Mouse (Mus musculus): ENCODE data around the gene Pcdh15. TPM values are rescaled to one million over a fixed set of nuclear protein-coding genes. Genes with fewer than 3 reads are reported as not detected.

Gene Pcdh15
- total and polyA plus RNA-seq, 3 experiments, result not detected

DNA sequence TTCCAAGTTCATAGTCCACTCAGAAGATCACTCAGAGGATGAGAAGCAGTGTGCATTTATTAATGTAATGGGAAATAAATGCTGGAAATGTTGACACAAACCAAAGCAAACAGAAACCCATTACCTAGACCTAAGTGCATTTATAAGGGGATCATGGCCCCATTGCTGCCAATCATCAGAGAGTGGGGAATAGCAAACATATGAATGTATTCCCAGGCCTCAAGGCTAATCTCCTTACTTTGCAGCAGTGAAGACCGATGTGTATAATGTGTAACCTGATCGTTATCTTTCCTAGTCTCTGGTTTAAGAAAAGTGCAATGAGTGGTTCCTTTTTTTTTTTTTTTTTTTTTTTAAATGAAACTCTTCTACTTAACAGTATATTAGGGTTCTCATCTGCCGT lies 745.9 kb downstream of the Pcdh15 start:
- Histone ChIP-seq H3K27me3 (ENCODE audit: control insufficient read depth in 1 of 2, insufficient read depth in 2 of 2, low read length in 2 of 2) (no peaks in the 10 kb centered on the region), H3K9ac (ENCODE audit: control insufficient read depth, low read depth, low read length, poor library complexity, severe bottlenecking) (no peak overlapping the region), H3K9me3 (replicated peaks; ENCODE audit: insufficient read depth, low read length) (no peaks in the 10 kb centered on the region), H3K4me3 (ENCODE audit: control insufficient read depth in 1 of 2, insufficient read depth in 1 of 2, low read depth in 2 of 2, low read length in 2 of 2) (no peak overlapping the region), H3K36me3 (ENCODE audit: control insufficient read depth in 1 of 2, insufficient read depth in 2 of 2, low read length in 2 of 2) (no peaks in the 10 kb centered on the region), H3K79me2 (ENCODE audit: control insufficient read depth, insufficient read depth, low read length, poor library complexity) (no peaks in the 10 kb centered on the region), H3K4me1 (ENCODE audit: control insufficient read depth in 1 of 2, insufficient read depth in 2 of 2, low read length in 2 of 2) (no peaks in the 10 kb centered on the region), H3K27ac (ENCODE audit: control insufficient read depth, low read depth, low read length) (no peak overlapping the region)
- TF ChIP-seq JUND (IDR thresholded peaks at IDR 0.05; ENCODE audit: low read depth, low read length) (no peak), ZMIZ1 (IDR thresholded peaks at IDR 0.05; ENCODE audit: low read depth, low read length) (no peak), TAL1 (IDR thresholded peaks at IDR 0.05; ENCODE audit: low read length) (no peak), ETS1 (IDR thresholded peaks at IDR 0.05; ENCODE audit: low read depth, low read length) (no peak), ZC3H11A (IDR thresholded peaks at IDR 0.05; ENCODE audit: low read depth, low read length) (no peak), GATA1 (IDR thresholded peaks at IDR 0.05; ENCODE audit: low read depth, low read length) (no peak)
- DNase-seq (ENCODE audit: low read depth, low spot score), result no peak

DNA sequence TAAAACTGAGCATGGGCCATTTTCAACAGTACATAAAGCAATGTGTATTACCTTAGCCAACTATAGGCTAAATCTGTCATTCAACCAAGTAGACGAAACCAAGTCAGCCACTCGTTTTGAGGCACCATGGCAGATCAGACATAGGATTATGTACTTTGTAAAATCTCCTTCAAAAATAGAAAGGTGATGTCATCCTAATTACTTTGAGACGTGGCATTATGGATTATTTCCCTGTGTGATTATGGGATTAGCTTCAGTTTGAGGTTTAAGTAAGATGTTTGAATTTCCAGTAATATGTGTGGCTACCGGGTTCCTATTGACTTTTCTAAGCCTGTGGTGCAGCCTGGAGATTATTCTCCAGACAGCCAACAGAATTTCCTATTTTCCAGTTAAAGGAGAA lies 763.0 kb downstream of the Pcdh15 start:
- Histone ChIP-seq H3K27ac (ENCODE audit: control insufficient read depth, low read depth, low read length) (no peak overlapping the region), H3K9me3 (replicated peaks; ENCODE audit: insufficient read depth, low read length) (no peaks in the 10 kb centered on the region), H3K4me3 (ENCODE audit: control insufficient read depth in 1 of 2, insufficient read depth in 1 of 2, low read depth in 2 of 2, low read length in 2 of 2) (no peak overlapping the region), H3K4me1 (ENCODE audit: control insufficient read depth in 1 of 2, insufficient read depth in 2 of 2, low read length in 2 of 2) (no peaks in the 10 kb centered on the region), H3K9ac (ENCODE audit: control insufficient read depth, low read depth, low read length, poor library complexity, severe bottlenecking) (no peak overlapping the region), H3K36me3 (ENCODE audit: control insufficient read depth in 1 of 2, insufficient read depth in 2 of 2, low read length in 2 of 2) (no peaks in the 10 kb centered on the region), H3K79me2 (ENCODE audit: control insufficient read depth, insufficient read depth, low read length, poor library complexity) (no peaks in the 10 kb centered on the region), H3K27me3 (ENCODE audit: control insufficient read depth in 1 of 2, insufficient read depth in 2 of 2, low read length in 2 of 2) (no peaks in the 10 kb centered on the region)
- TF ChIP-seq USF2 (IDR thresholded peaks at IDR 0.05; ENCODE audit: borderline replicate concordance in 1 of 2, insufficient read depth in 1 of 2, low read depth in 1 of 2, low read length in 2 of 2), result no peak
- no peak for TF ChIP-seq MYC (IDR thresholded peaks at IDR 0.05; ENCODE audit: low read depth, low read length)
- TF ChIP-seq TAL1 (IDR thresholded peaks at IDR 0.05; ENCODE audit: low read length), result no peak
- no peak for TF ChIP-seq MEF2A (IDR thresholded peaks at IDR 0.05; ENCODE audit: extremely low read depth, insufficient replicate concordance, low read depth, low read length, poor library complexity, severe bottlenecking)
- TF ChIP-seq ZNF384 (IDR thresholded peaks at IDR 0.05; ENCODE audit: low read depth, low read length), result no peak
- TF ChIP-seq MAZ (IDR thresholded peaks at IDR 0.05; ENCODE audit: low read depth, low read length), result no peak
- TF ChIP-seq KAT2A (conservative IDR thresholded peaks at IDR 0.05; ENCODE audit: low read depth, low read length), result no peak
- TF ChIP-seq MAFK (IDR thresholded peaks at IDR 0.05; ENCODE audit: borderline replicate concordance, low read depth, low read length), result no peak
- no peak for TF ChIP-seq CTCF (IDR thresholded peaks at IDR 0.05 in 2 of 3, conservative IDR thresholded peaks at IDR 0.05 in 1 of 3; ENCODE audit: control insufficient read depth in 1 of 3, insufficient read depth in 1 of 3, low read depth in 2 of 3, low read length in 3 of 3, poor library complexity in 1 of 3, severe bottlenecking in 1 of 3)
- no peak for DNase-seq (ENCODE audit: low read depth, low spot score)

All from MEL (cell line).